ENCODE assay signal across 21 mouse cellular contexts in genomic region chr4:107300371-107300770, GRCm38 (mm10). TPM values are rescaled to one million over a fixed set of nuclear protein-coding genes. Genes with fewer than 3 reads are reported as not detected.
"Had no signal": no experiment of that assay in that cellular context is flagged by ENCODE, and none has a peak within 500 bp of the region (broad histone marks: within the 10 kb centered on the region; RNA-seq: fewer than 3 reads in every experiment).

No protein-coding gene starts in this region.

- H3K4me1 ChIP-seq: midbrain, embryonic 15.5 days; neural tube, embryonic 15.5 days had no signal

- H3K9ac ChIP-seq: kidney, embryonic 15.5 days; limb, embryonic 12.5 days; liver, embryonic 15.5 days; midbrain, embryonic 15.5 days; neural tube, embryonic 15.5 days had no signal

- H3K4me3 ChIP-seq: kidney, embryonic 15.5 days; left cerebral cortex, adult 2 months; limb, embryonic 12.5 days; liver, embryonic 15.5 days; megakaryocyte, embryonic 14.5 days; midbrain, embryonic 15.5 days; neural tube, embryonic 15.5 days had no signal

- DNase-seq: liver; lung, adult 2 months; lung, postnatal 4 days; right cerebral cortex, postnatal 4 days; spleen, adult 18-20 months; thymus, adult 2 months; thymus, postnatal 25 days had no signal

- H3K4me2 ChIP-seq: kidney, embryonic 15.5 days; limb, embryonic 12.5 days; liver, embryonic 15.5 days; midbrain, embryonic 11.5 days; midbrain, embryonic 15.5 days; neural tube, embryonic 15.5 days had no signal

- H3K36me3 ChIP-seq: kidney, embryonic 15.5 days; limb, embryonic 12.5 days; liver, embryonic 15.5 days; midbrain, embryonic 15.5 days; neural tube, embryonic 15.5 days had no signal

- H3K27ac ChIP-seq: kidney, embryonic 15.5 days; left cerebral cortex, adult 2 months; limb, embryonic 12.5 days; liver, embryonic 15.5 days; midbrain, embryonic 15.5 days; neural tube, embryonic 15.5 days had no signal

- H3K9me3 ChIP-seq: kidney, embryonic 15.5 days; limb, embryonic 12.5 days; liver, embryonic 15.5 days; megakaryocyte, embryonic 14.5 days; midbrain, embryonic 15.5 days; neural tube, embryonic 15.5 days had no signal

- H3K27me3 ChIP-seq: kidney, embryonic 15.5 days; limb, embryonic 12.5 days; midbrain, embryonic 15.5 days; neural tube, embryonic 15.5 days had no signal

- ATAC-seq: lung, postnatal 0 days; midbrain, embryonic 15.5 days had no signal

RNA-seq across cellular contexts. Expression of gene Dio1, which starts 6.6 kb away (rescaled TPM):
- total RNA-seq: layer of hippocampus, adult 8-10 months; layer of hippocampus, postnatal 14 days; left cerebral cortex, adult 2 months; left cerebral cortex, postnatal 36 days had no signal
- polyA plus RNA-seq: limb, embryonic 12.5 days; liver, embryonic 15.5 days; midbrain, embryonic 11.5 days; midbrain, embryonic 15.5 days; neural tube, embryonic 11.5 days; neural tube, embryonic 15.5 days; stomach, embryonic 14.5 days had no signal
